Mouse (Mus musculus) hindlimb bud, embryonic 11.5 days (tissue): Measurements from ENCODE around the gene Cldn13.

Experiments
- DNase-seq: peaks from one replicate; pipeline ENCODE4 v3.0.0-alpha.2; 2012; ENCODE audit warnings: low read depth, low spot score; ENCODE audit errors: extremely low spot score

Gene Cldn13

GRCm38 (mm10) chr5:134896965-134897364 is 18.4 kb downstream of the Cldn13 start:
- no peak for DNase-seq

DNA sequence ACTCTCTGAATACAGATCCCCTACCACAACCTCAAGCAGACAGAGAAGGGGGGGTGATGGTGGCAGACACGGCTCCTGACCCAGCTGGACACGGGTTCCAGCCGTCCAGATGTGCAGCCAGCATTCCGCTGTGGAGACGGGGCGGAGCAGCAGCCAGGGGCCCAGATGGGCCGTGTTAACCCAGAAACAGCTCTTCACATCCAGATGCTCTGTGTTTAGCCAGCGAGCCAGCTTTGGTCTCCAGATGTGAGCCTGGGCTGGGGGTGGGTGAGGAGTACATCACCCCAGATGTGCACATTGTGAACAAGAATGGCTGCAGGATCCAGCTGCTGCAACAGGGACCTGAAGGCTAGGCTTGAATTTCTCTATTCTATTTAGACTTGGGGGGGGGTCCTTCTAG is 20.0 kb downstream of the Cldn13 start:
- DNase-seq: peak; percentile 44

- DNase-seq: no peak
Observed at GRCm38 (mm10) chr5:134892717-134893116, 22.6 kb downstream of the Cldn13 start.

GRCm38 (mm10) chr5:134891552-134891951 is 23.8 kb downstream of the Cldn13 start:
- DNase-seq: no peak

- no peak for DNase-seq
Observed at GRCm38 (mm10) chr5:134890601-134891054, 24.7 kb downstream of the Cldn13 start.

DNA sequence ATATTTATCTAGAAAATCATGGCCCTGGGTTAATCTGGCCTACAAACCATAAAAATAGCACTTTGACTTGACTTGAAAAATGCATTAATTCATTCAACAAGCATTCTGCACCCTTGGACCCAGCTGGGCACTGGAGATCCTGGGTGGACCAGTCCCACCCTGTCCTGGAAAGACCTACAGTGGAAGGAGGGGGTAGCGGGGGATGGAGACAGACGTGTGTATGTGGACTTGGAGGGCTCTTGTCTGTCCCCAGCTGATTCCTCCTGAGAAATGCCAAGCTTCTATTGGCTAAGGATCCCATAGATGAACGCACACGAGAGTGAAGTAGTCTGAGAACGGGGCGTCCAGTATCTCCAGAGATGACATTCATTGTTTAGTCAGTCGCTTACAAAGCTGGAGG is 26.8 kb downstream of the Cldn13 start:
- no peak for DNase-seq

DNA sequence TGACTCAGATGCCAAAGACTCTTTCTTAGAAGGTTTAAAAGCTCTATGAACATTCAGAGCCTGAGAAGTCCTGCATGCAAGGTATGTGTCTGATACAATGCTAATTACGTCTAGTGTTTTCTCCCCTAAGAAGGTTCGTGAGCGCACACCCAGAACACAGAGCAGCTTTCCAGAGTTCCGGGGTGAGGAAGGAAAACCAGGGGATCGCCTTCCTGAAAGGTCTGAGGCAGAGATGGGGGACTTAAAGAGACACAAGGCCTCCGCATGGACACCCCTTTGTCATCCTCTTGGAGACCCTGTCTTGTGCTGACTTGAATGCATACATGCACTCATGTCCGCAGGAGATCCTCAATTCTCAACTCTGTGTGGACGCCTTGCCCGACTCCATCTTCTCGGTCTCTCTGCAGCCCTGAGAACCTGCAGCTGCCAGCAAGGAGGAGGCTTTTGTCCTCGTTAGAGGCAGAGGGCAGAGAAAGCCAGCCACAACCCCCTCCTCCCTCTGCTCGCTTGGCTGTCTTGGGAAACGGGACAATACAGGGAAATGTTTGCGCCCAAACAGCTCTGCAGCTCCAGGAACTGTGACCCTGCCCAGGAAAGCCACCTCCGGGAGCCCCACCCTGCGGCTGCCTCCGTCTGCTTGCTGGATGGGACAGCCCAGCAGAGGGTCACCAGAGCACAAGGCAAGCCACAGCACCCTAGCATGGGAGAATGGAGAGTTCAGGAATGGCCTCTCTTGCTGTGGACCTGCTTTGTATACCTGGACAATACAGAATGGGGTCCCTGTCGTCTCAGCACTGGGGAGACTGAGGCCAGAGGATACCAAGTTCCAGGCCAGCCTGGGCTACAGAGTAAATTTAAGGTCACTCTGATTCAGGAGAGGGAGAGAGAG is 27.6 kb downstream of the Cldn13 start:
- DNase-seq: no peak

DNA sequence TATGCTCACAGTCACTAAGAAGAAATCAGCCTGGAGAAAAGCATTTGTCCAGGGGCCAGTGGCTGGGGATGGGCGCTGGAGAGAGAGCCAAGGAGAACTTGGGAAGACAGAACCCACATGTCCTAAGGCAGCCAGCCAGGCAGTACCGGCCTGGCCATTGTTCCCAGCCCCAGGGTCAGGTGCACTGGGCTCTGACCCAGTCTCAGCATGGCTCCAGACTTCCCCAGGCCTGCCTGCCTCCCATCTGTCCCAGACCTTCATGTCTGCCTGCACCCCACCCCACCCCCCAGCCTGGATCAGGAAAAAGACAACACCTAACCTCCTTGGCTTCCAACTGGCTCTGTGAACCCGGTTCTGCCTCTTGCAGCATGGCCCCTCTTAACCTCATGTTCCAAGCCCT is 32.2 kb downstream of the Cldn13 start:
- no peak for DNase-seq

GRCm38 (mm10) chr5:134876801-134877200 is 38.5 kb downstream of the Cldn13 start:
- DNase-seq: no peak

GRCm38 (mm10) chr5:134875245-134875644 is 40.1 kb downstream of the Cldn13 start:
- no peak for DNase-seq

DNA sequence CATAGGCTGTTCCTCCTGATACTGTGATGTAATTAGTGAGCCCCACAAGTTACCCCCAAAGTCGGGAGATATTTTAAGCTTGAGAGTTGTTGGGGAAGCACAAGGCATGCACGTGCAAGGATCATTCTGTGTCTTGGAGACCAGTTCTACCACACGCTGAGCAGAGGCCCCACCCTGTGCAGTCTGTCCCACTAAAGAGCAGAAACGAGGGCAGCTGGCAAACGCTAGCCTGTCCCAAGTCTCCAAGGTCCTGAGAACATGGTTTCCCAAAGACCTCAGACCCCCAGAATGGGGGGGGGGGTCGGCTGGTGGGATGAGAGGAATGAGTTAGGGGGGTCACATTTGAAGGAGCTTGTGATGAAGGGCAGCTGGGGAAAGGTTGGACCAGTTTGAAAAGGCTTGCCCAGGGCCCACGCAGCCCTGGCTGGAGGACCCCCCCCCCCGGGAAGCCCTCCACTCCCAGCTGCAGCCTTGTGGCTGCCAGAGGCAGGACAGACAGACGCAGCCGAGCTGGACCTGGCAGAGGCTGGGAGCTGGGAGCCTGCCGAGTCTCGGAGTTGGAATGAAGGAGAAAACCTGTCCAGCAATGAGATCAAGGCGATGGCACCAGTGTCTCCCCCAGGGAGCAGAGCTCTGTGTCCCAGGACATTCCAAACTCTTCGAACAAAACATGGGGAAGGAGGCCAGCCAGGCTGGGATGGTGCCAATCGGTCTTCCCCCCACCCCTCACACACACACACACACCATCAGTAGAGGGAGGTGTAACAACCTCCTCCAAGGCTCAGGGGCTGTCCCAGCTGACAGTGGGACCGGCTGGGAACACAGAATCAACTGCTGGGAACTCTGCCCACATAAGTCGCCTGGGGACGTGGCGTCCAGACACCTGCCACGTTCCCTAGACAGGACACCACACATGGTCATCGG is 41.1 kb downstream of the Cldn13 start:
- DNase-seq: no peak

GRCm38 (mm10) chr5:134873034-134873433 is 42.3 kb downstream of the Cldn13 start:
- no peak for DNase-seq

DNA sequence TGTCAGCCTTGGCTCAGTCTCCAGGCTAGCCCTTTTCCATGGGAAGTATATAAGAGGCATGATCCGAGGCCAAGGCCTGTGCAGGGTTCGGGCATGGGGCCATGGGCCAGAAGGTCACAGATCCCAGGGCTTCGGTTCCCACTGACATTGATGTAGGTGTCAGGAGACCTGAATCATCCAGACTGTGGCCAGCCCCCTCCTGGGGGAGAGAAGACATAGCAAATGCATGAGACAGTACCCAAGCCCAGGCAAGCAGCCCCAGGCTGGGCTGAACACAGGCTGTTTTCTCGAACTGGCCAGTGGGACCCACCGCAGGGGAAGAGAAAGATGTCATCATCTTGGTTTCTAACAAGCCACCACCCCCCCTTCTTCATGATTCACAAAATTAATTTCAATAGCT is 42.7 kb downstream of the Cldn13 start:
- DNase-seq: no peak

GRCm38 (mm10) chr5:134868506-134868905 is 46.8 kb downstream of the Cldn13 start:
- DNase-seq: no peak

GRCm38 (mm10) chr5:134867320-134868144 is 47.8 kb downstream of the Cldn13 start:
- DNase-seq: peak; percentile 46

GRCm38 (mm10) chr5:134865158-134865557 is 50.2 kb downstream of the Cldn13 start:
- DNase-seq: no peak
